Mouse (Mus musculus) cerebellum, adult 2 months (tissue): Measurements from ENCODE around the gene Thoc7. TPM values are rescaled to one million over a fixed set of nuclear protein-coding genes. Genes with fewer than 3 reads are reported as not detected.
"Not testable (repeated sequence)": the region's sequence is repeated elsewhere in the genome, so short reads cannot be mapped to it uniquely, and the experiment has no call there.

Source experiments
- DNase-seq, 2 experiments: peaks; one replicate each; pipeline ENCODE4 v3.0.0; 2021
- H3K27ac ChIP-seq: fragments of 200-500 bp; 2 replicates; pipeline ENCODE4 v1.5.1; 2012; ENCODE audit warnings: low read length, control low read depth, inconsistent platforms; ENCODE audit not compliant: insufficient read depth
- H3K27me3 ChIP-seq: fragments of 200-500 bp; 2 replicates; pipeline ENCODE4 v1.6.1; 2012; ENCODE audit warnings: inconsistent platforms, mild to moderate bottlenecking, low read length, moderate library complexity; ENCODE audit not compliant: control insufficient read depth, insufficient read depth
- H3K4me1 ChIP-seq: fragments of 200-500 bp; 2 replicates; pipeline ENCODE4 v1.6.1; 2011; ENCODE audit warnings: low read length; ENCODE audit not compliant: control insufficient read depth, insufficient read depth
- H3K4me3 ChIP-seq: fragments of 200-500 bp; replicated peaks from 2 replicates; pipeline ENCODE3; 2011; ENCODE audit warnings: mild to moderate bottlenecking, low read depth, low read length, control low read depth; ENCODE audit not compliant: insufficient read depth
- CTCF ChIP-seq: fragments of 200-500 bp; IDR thresholded peaks from 2 replicates; pipeline ENCODE4 v1.5.1; 2011; ENCODE audit warnings: low read depth, mild to moderate bottlenecking, control low read depth, low read length, moderate library complexity, borderline replicate concordance; ENCODE audit not compliant: insufficient read depth
- POLR2A ChIP-seq: fragments of 200-500 bp; IDR thresholded peaks from 2 replicates; pipeline ENCODE4 v1.6.1; 2011; ENCODE audit warnings: low read length, control low read depth, borderline replicate concordance; ENCODE audit not compliant: insufficient read depth
- WGBS: fragments of 180-500 bp; shearing (Covaris S2); methylation state at CpG from one replicate; pipeline ENCODE4 v1.1.7; 2018; 5-methylcytosine and 5-hydroxymethylcytosine counted together
- polyA plus RNA-seq: library from polyadenylated mRNA; depleted of rRNA; stranded (reverse); fragments of >200 nt; gene quantifications from 2 replicates; pipeline ENCODE4 v1.2.3, GENCODE M21; 2012

Thoc7 gene
- polyA plus RNA-seq, 1 experiment: 116 TPM

DNA sequence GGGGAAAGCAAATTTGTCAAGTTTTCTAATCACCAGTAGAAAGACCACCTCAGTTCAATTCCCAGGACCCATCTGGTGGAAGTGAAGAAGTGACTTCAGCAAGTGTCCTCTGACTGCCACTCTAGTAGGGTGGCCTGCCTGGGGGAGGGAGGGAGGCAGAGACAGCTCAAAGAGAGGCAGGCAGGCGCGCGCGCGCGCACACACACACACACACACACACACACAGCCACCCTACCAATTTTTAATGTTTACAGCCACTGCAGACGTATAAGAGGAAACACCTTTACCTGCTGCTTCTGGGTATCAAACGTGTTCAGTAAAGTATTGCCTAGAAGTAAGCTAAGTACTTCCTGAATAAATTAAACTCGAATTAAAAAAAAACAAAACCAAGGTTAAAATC lies 1.6 kb downstream of the Thoc7 start:
- DNase-seq: peak; percentile 42 to 51
- whole genome bisulfite sequencing: under 1% methylated on average over 9 of the region's 9 CpGs
- no peak overlapping the region for H3K27ac ChIP-seq
- H3K4me1 ChIP-seq: peaks cover 7% of the 10 kb centered on the region
- TF ChIP-seq POLR2A: no peak
- TF ChIP-seq CTCF: no peak
- no peaks in the 10 kb centered on the region for H3K27me3 ChIP-seq
- peak overlapping the region; percentile 96 for H3K4me3 ChIP-seq

DNA sequence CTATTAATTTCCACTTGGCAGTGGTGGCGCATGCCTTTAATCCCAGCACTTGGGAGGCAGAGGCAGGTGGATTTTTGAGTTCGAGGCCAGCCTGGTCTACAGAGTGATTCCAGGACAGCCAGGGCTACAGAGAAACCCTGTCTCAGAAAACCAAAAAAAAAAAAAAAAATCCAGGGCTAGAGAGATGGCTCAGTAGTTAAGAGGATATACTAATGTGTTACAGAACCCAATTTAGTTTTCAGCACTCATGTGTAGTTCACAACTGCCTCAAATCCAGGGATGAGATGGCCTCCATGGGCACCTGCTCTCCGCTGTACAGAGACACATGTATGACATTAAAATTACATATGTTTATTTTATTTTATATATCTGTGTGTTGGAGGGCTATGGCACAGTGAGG lies 9.5 kb downstream of the Thoc7 start:
- H3K27me3 ChIP-seq, H3K27ac ChIP-seq, DNase-seq, H3K4me1 ChIP-seq, H3K4me3 ChIP-seq: not testable (repeated sequence)
- 95% methylated on average over 3 of the region's 3 CpGs for WGBS

DNA sequence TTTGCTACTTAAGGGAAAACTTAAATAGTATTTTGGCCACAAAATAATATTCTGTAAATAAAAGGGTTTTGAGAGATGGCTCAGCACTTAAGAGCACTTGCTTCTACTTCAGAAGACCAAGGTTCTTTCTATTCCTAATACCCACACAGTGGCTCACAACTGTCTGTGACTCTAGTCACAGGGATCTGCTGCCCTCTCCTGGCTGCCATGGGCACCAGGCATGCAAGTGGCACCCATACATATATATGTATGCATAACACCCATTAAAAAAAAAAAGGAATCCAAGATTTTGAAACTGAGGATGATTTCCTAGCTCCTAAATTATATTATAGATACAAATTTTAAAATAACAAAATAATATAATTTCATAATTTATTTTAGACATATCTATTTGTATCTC lies 11.3 kb downstream of the Thoc7 start:
- DNase-seq: no peak
- no peaks in the 10 kb centered on the region for H3K27me3 ChIP-seq
- no peaks in the 10 kb centered on the region for H3K4me1 ChIP-seq
- no peak overlapping the region for H3K27ac ChIP-seq
- no peak for TF ChIP-seq POLR2A
- TF ChIP-seq CTCF: peak; percentile 36; the same call in 1 of the 2 replicates
- H3K4me3 ChIP-seq: no peak overlapping the region

DNA sequence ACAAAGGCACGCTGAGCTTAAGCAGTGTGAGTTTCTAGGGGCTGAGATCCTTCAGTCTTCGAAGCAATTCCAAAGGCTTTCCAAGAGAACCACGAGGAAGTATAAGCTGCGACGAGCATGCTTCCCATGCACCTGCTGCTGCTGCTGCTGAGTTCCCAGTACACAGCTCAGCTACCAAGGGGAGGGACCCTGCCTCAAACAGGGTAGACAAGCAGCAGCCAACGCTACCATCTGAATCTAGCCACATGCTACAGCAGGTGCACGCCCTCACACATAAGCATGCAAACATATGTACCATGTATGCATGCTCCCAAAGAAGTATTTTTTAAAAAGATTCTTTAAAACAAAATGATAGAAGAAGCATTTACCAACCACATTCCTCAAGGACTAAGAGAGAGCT lies 13.3 kb downstream of the Thoc7 start:
- 89% methylated on average over 7 of the region's 7 CpGs for WGBS
- H3K27ac ChIP-seq: no peak overlapping the region
- no peak for DNase-seq

DNA sequence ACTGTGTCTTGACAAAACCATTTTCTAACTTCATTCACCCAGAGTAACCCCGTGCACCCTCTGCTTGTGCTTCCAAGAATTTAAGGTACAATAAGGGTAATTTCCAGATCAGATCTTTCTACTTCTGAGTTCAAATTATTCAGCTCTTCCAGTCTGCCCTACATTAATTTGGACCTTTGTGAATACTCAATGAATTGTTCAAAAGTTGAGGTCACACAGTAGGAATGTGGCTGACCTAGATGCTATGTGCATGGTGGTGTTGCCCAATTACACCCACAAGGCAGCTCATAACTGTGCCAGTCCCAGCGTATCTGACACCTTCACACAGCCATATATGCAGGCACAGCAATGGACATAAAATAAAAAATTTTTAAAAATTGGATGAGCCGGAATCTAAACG lies 17.0 kb downstream of the Thoc7 start:
- no peak for DNase-seq
- TF ChIP-seq POLR2A (no peak), CTCF (no peak)
- no peak overlapping the region for H3K27ac ChIP-seq
- no peaks in the 10 kb centered on the region for H3K27me3 ChIP-seq
- H3K4me3 ChIP-seq: no peak overlapping the region
- WGBS: 95% methylated on average over 4 of the region's 4 CpGs
- no peaks in the 10 kb centered on the region for H3K4me1 ChIP-seq

More for the DNA sequence above, 13.3 kb downstream of the Thoc7 start:
- no peak for TF ChIP-seq POLR2A
- no peak for TF ChIP-seq CTCF
- Histone ChIP-seq H3K4me3 (no peak overlapping the region), H3K4me1 (no peaks in the 10 kb centered on the region), H3K27me3 (no peaks in the 10 kb centered on the region)

DNA sequence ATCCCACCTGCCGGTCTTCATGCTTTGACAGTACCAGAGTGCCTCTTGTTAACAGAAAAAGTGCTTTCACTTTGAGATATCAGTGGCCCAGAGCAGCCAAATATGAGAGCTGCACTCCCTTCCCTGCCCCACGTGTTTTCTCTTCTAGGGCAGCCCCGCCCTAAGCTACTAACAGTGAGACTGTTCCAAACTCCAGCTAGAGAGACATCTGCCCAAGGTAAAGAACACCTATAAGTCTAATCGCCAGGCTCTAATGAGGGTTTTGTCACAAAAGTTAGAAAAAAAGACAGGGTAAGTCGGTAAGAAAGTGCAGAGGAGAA lies 27.6 kb downstream of the Thoc7 start:
- TF ChIP-seq CTCF: no peak
- no peak for TF ChIP-seq POLR2A
- H3K4me1 ChIP-seq: no peaks in the 10 kb centered on the region
- no peak overlapping the region for H3K4me3 ChIP-seq
- no peaks in the 10 kb centered on the region for H3K27me3 ChIP-seq
- H3K27ac ChIP-seq: no peak overlapping the region
- no peak for DNase-seq
- 49% methylated on average over 5 of the region's 5 CpGs for WGBS

DNA sequence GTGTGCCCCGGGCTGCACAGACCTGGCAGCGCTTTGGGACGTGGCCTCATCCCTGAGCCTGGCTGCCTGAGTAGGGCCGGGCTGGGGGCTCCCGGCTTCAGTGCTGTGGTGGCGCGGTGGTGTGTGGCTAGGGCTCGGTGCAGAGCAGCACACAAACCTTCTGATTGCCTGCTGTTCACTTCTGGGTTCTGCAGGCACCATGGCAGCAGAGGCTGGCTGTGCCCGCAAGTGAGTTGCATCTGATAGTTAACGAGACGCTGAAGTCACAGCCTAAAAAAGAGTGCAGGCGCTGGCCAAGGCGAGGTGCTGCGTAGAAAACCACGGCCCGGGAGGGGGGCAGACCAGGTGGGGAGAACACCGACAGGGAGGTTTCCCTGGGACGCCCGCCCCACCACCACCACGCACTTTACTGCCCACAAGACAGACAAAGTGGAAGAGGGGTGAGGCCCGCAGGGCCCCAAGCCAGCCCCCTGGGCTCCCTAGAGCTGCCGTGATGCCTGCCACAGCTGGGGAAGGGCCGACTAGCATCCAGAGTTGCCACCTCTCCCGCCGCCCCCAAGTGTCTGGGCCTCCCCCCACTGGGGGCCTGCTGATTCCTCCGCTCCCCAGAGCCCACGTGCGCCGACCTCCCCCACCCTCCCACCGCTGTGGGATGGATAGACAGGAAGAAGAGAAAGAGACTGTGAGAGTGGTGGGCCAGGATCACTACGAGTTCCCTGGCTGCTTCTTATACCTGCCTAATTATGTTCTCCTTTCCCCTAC lies 28.2 kb downstream of the Thoc7 start:
- no peaks in the 10 kb centered on the region for H3K27me3 ChIP-seq
- no peak for DNase-seq
- no peak overlapping the region for H3K27ac ChIP-seq
- H3K4me1 ChIP-seq: no peaks in the 10 kb centered on the region
- WGBS: 32% methylated on average over 31 of the region's 31 CpGs
- TF ChIP-seq CTCF (no peak), POLR2A (no peak)
- peak overlapping the region; percentile 6 for H3K4me3 ChIP-seq

DNA sequence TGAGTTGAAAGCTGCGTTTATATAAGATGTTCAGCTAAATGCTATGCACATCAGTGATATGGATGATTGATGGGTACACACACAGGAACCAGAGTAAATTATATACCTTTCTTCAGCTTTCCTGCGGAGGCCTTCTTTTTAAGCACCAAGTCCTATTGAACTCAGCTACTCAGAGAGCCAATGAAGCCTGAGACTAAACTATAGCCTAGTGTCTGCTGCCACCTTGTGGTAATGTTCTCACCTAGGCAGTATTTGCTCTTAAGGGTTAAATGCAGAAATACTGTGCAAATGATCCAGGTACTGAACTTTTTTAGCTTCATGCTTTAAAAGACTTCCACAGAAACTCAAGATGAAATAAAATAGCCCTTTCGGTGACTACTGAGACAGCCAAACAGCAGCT lies 44.0 kb downstream of the Thoc7 start:
- no peaks in the 10 kb centered on the region for H3K4me1 ChIP-seq
- 46% methylated on average over 3 of the region's 3 CpGs for WGBS
- DNase-seq: peak; percentile 34 to 53

More for the DNA sequence above, 44.0 kb downstream of the Thoc7 start:
- TF ChIP-seq CTCF: peak; percentile 54; the same call in 1 of the 2 replicates
- no peak for TF ChIP-seq POLR2A
- Histone ChIP-seq H3K27me3 (no peaks in the 10 kb centered on the region), H3K27ac (no peak overlapping the region), H3K4me3 (no peak overlapping the region)
